Mouse (Mus musculus): ENCODE data around the gene Pik3r1.

Gene Pik3r1

DNA sequence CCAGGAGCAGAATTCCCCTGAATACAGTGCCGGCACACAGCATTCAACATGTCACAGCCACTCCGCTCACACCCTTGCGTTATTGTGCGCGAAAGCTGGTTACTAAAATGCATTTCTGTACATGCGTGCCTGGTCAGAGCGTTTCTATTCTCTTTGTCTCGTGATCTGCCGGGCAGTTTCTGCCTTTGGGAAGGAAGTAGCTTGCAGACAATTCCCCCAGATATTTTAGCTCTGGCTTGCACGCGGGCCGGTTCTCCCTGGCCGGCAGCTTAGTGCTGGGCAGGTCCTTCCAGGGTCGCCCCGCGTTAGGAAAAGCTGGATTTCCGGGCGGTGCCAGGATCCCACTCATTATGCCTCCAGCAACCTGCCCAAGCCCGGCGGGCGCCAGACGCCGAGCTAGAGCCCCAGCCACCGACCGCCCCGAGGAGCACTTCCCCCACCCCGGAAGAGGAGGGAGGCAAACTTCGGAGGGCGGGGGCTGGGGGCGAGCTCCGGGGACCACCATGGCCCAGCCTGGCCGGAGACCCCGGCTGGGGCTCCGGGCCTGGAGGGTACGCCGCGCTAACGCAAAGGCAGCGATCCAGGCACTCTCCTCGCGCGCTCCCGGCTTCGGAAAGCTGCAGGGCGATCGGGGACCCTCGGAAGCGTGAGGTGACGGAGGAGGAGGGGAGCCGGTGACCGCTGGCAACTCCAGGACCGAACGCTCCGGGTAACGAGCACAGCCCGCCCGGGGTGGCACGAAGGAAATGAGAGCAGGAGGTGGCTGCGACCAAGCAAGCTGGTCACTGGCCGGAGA lies 806 bp downstream of the Pik3r1 start:
- no peak for DNase-seq (ENCODE audit: low spot score in 2 of 2)

DNA sequence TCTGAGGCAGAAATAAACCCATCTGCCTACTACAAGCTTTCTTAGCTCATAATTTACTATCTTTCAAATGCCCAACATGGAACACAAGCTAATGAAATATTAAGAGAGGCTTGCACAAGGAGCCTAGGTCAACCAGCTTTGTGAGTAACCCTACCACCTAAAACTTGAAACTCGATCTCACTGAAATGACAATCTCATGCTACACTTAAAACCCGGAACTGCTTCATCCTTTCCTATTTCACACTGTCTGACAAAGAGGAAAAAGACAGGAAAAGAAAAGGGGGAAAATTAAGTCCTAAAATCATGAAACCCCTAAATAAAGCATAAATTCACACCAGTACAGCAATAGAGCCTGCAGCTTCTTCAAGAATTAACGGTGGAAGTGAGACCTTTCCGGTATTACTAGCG lies 1.4 kb downstream of the Pik3r1 start:
- no peak for DNase-seq (ENCODE audit: low spot score in 2 of 2)

DNA sequence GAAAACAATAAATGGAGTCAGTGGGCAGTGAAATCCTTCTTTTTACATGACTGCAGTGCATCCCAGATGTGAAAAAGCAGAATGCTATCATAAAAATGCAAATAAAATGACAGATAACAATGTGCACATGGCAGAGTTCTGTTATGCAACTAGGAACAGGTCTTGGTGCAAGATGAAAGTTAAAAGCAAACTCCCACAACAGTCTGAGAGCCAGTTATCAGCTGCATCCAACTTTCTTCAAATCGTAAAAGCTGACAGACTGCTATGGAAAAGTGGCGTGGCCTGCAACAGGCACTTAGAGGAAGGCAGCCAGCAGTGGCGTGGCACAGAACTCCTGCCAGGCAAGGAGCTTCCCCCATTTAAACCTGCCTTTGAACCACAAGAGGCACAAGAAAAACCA lies 2.0 kb downstream of the Pik3r1 start:
- DNase-seq (ENCODE audit: low spot score in 2 of 2) = no peak

DNA sequence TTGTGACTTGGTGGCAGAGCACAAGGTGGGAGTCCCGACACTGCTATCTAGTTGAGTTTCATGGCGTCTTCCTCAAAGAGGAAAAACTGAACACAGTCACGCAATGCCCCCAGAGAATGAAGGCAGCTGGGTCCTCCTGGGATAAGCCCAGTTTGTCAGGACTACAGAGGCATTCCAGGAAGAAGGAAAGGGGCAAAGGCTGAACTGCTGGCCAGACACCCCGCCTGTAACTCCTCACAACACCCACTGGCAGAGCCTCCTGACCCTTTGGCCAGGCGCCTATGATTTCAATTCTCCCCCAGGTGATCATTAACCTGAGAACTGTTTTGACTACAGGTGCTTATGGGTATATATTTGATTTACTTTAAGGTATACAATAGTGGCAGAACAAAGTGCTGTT lies 3.9 kb downstream of the Pik3r1 start:
- DNase-seq (ENCODE audit: low spot score in 2 of 2) = no peak

DNA sequence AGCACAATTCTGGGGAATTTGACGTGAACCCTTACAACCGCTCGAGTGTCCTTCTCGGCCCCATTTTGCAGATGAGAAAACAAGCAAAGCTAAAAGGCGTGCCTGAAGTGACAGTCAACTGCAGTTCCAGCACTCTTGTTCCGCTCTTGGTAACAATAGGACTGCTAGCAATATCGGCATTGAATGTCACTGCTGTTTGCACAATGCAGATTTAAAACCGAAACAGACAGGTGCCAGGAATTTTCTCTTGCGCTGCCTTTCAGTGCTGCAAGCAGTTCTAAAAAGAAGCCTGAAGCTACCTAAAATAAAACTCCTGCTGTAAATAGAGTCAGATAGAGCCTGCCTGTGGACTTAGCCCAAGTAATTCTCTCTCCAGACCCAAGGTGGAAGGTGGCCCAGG lies 4.3 kb downstream of the Pik3r1 start:
- DNase-seq (ENCODE audit: low spot score in 2 of 2) = no peak

DNA sequence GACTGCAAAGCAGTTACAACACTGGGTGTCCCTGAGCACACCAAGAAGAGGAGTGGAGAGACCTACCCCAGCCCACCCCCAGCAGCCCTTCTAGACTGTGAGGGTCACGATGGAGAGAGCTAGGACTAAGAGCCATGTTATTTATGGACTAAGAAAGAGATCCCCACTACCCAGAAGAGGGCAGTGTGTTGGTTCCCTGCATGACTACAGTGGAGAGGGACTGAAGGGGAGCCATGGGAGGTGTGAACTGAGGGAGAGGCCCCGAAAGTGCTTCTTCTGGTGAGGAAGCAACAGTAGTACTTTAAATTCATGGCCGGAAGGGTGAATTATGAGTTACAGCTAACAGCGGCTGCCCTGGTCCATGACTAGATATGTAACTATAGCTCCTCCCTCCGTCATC lies 4.9 kb downstream of the Pik3r1 start:
- no peak for DNase-seq (ENCODE audit: low spot score in 2 of 2)

DNA sequence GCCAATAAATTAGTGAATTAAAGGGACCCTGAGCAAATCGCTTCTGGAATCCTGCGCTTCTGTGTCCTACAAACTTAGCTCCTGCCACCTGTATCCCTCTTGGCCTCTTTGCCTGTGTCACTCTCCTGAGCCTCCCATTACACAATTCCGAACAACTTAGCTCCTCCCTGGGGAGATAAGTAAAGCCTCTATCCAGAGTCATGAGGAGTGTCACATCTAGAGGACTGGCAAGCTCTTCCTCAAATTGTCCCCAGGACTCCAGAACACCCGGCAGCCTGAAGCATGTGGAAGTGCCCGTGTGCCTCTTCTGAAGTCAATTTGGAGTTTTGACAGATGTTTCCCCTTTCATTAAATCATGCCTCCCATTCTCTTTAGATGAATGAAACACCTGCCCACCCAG lies 6.4 kb downstream of the Pik3r1 start:
- DNase-seq (ENCODE audit: low spot score in 2 of 2) = no peak

DNA sequence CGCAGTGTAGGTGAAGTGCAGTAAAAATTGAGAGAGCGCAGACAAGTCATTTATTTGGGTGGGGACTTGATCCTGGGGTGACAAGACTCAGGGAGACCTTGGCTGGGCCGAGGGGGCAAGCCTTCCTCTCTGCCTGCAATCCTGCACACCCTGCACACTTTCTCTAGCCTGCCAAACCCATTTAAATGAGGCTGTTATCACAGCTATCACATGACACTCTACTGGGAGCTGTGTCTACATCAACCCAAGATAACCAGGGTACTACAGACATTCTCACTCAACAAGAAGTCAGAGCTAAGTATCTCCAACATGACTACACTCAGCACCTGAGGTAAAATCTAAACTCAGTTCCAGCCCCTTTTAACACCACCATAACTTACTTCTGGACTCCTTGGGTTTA lies 7.1 kb downstream of the Pik3r1 start:
- DNase-seq (ENCODE audit: low spot score in 2 of 2) = no peak

DNA sequence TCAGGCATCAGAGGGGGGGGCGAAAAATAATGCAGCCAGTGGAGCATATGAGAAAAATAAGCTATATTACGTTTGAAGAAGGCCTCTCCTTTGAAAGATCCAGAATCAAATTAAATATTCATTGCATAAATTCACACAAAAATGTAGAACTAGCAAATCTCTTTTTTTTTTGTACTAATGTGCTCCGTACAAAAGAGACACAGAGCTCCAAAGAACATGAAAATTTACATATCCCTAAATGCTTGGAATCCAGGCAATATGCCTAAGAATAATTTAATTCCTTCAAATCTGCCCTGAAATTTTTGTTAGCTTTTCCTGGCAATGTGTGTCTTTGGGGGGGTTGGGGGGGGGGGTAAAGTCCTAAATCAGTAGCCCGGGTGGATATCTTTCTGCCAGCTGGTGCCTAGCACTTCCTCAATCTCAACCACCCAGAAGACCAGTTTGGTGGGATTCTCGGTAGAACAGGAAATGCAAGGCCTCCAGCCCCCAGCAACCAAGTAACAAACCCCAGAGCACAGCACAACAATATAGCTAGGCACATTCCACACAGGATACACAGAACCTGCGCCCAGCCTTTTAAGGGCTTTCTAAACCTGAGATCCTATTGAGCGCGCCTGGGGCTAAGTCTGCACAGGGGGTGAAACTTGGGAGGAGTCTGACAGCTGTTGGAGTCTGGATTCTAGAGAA lies 7.9 kb downstream of the Pik3r1 start:
- DNase-seq (ENCODE audit: low spot score in 2 of 2) = no peak

DNA sequence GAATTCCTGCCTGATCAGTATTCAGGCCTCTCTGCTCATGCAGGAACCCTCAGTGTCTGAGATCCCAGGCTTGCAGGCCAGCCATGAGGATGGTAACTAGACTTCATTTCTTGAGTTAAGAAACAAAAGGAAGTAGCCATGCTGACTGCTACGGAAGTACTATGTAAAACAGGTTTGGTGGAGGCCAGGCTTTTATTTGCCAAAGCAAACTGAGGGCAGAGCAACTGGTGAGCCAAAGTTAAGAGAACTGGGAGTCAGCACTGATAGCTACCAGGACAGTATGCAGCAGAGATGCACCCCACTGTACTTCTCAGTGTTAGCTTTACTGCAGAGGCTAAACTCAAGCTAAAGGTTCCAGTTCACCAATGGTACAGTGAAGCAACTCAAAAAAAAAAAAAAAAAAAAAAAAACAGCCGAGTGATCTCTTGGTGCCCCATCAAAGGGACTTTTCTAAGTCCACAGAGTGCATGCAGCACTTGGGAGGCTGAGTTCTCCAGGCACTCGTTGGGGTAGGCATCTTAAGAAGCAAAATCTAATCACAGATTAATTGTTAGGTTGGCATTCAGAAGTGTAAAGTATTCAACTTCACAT lies 8.6 kb downstream of the Pik3r1 start:
- DNase-seq (ENCODE audit: low spot score in 2 of 2) = no peak

DNA sequence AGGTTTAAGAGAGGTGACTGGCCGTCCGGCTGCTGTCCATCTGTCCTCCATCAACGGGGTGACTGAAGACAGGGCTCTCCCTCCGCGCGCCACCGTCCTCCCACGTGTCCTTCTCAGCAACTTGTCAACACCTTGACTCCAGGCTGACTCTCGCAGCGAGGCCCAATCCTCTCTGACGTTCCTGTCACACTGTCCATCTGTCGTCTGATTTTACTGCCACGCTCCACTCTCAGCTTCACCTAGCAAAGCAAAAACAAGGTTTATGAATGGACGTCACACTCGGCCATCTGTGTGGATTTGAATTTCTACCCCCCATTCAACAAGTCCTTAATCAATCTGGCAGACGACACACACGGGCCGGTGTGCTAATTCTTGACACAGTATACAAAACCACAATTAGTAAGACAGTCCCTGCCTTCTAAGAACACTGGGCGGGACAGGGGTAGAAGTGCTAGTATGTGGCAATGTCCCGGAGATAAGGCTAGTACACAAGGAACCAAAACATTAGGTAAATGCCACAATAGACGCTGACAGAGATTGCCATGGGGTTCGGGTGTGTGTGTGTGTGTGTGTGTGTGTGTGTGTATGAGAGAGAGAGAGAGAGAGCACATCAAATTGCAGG lies 10.1 kb downstream of the Pik3r1 start:
- no peak for DNase-seq (ENCODE audit: low spot score in 2 of 2)

DNA sequence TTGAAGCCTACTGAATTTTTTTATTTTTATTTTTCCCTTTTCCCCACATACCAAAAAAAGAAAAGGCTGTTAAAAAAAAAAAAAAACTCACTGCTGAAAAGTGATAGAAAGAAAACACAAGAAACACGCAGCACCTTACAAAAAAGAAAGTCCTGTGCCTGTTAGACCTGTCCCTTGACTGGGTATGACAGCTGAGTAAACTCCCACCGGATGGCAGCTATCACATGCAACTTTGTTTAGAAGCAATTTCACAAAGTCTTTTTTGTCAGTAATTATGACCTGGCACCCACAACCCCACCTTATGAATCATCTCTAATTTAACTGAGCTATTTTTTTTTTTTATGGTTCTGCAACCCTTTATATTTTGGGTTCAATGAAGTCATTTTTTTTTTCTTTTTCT lies 12.8 kb downstream of the Pik3r1 start:
- no peak for DNase-seq (ENCODE audit: low spot score in 2 of 2)

DNA sequence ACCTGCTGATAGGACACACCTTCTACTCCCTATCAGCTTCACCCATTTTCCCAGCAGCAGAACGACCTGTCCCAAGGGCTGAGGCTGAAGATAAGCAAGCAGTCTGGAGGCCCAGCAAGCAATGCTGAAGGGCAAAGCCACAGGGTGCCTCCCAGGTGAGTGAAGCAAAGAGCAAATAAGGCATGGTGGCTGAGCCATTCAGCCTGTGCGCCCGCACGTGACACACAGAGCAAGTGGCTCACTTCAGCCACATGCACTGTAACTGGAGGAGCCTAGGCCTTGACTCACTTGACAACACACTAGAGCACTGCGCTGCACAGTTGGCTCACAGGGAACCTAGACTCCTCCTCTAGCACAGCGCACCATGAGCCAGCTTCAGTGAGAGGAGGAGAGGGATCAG lies 14.4 kb downstream of the Pik3r1 start:
- peak; percentile 59 to 72 for DNase-seq (ENCODE audit: low spot score in 2 of 2)

DNA sequence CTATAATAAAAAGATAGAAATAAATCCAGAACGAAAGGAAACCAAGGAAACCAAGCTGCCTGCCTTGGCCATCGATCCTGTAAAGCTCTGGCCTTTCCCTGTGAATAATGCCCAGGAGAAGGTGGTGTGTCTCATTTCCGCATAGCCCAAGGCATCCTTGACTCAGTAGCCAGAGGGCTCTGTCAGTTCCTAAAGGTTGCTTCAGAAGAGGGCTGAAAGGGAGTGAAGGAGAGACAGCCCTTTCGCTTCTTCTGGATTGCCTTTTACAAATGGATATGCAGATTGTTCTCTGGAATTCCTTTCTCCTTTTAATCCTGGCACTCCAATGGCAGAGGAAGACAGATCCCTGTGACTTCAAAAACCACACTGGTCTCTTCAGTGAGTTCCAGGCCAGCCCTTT lies 16.2 kb downstream of the Pik3r1 start:
- DNase-seq (ENCODE audit: low spot score in 2 of 2) = no peak

DNA sequence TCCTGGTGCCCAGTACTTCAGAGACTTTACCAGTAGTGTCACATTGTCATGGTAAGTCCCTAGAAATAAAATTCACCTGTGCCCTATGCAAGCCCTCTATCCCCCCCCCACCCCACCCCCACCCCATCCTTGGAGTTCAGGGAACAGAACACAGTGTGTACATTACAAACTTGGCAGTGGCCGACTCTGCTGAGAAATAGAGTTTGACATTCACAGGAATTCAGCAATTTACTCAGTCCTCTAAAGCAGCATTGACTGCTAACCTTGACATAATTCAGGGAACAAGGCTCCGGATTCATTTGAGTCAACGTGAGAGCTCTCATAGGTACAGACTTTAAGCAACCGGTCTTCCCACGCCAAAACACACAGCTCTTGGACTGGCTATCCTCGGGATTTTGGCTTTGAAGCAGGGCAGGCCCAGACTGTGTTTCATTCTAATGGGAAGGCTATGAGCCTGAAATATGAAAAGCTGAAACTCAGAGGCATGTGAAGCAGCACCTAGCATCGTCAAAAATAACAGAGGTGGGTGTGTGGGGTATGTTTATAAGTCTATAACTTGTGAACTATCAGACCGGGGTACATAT lies 21.9 kb downstream of the Pik3r1 start:
- DNase-seq (ENCODE audit: low spot score in 2 of 2) = no peak

DNA sequence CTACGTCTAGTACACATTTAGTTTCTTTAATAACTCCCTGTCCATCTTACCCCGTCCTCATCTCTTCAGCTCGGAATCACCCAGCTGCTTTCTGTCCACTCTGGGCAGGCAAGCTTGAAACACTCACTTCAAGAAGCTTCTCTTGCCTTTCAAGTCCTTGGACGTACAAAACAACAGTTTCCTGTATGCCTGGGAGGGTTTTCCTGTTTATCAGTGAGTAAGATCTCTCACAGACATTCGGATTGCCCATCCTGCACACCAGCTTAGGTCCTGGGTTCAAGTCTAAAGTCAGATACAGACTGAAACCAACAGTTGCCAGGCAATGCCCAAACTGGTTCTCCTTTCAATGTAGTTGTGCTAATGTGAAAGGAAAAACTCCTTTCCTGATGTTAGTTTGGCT lies 23.1 kb downstream of the Pik3r1 start:
- no peak for DNase-seq (ENCODE audit: low spot score in 2 of 2)

DNA sequence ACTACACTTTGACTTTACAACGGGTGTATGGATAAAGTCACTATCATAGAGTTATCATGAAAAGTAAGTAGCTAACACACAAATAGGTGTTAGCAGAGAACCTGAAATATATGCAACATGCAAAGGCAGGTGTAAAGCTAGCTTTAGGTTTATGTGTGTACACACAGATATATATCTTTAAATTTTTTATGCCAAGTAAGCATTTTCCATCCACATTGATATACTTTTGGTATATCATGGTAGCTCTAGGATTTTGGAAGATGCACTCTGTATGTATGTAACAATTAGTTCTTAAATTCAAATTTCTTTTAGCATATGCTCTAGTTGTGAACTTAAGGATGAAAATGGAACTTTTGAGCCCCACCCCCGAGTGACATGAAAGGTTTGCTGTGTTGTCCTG lies 24.0 kb downstream of the Pik3r1 start:
- DNase-seq (ENCODE audit: low spot score in 2 of 2) = no peak

DNA sequence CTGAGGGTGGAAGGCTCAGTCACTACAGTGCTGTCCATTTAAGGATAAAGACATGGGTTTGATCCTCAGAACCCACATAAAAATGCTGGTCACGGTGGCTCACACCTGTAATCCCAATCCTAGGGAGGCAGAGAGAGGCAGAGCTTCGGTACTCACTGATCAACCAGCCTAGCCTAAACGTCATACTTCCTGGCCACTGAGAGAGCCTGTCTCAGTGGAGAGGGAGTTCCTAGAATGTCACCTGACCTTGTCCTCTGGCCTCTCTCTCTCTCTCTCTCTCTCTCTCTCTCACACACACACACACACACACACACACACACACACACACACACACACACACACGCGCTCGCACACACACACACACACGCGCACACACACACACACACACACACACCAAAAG lies 24.8 kb downstream of the Pik3r1 start:
- DNase-seq (ENCODE audit: low spot score in 2 of 2) = no peak

DNA sequence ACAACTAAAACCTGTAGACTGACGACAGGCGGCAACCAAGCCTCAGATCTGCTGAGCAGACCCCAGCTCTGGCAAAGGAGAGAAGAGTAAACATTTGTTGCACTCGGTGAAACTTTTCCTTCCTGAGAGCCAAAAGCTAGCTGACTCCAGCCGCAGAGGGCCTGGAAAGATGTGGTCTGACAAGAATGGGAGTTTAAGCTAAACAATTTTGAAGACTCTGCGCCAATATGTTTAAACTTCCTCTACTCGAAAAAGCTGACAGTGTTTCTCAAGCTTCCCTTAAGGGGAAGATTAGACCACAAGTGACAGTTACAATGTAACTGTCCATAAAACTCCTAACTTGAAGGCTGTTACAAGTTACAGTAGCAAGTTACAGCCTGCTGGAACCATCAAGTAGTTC lies 25.4 kb downstream of the Pik3r1 start:
- DNase-seq (ENCODE audit: low spot score in 2 of 2) = no peak

DNA sequence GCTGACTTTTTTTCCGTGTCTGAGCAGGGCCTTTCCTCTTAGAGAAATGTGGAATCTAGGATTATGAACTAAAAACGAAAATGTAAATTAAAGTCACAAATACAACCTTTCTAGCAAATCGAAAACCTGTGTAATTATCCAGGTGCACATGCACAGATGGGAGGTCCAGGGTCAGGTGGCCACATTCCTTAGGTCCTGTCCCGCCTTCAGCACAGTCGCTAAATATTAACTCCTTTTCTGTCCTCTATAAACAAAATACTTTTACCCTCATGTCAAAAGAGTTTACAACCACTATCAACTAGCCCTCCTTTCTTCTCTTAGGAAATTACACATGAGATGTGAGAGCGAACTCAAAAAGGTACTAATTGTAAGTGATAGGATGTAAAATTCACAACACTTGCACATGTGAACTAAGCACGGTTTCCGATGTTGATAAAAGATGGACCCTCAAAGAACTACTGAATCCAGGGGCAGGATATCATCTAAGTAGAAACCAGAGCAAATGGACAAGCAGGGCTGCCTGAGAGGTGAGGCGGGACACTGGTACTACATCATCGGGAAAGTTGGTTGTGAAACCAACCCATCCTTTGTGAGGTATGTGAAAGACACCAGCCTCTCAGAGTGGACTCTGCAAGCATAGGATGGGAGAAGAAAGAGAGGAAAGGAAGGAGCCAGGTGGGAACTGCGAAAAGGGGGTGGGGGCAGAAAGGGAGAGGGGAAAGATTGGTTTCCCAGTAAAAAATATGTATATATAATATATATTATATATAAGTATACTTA lies 26.3 kb downstream of the Pik3r1 start:
- no peak for DNase-seq (ENCODE audit: low spot score in 2 of 2)

DNA sequence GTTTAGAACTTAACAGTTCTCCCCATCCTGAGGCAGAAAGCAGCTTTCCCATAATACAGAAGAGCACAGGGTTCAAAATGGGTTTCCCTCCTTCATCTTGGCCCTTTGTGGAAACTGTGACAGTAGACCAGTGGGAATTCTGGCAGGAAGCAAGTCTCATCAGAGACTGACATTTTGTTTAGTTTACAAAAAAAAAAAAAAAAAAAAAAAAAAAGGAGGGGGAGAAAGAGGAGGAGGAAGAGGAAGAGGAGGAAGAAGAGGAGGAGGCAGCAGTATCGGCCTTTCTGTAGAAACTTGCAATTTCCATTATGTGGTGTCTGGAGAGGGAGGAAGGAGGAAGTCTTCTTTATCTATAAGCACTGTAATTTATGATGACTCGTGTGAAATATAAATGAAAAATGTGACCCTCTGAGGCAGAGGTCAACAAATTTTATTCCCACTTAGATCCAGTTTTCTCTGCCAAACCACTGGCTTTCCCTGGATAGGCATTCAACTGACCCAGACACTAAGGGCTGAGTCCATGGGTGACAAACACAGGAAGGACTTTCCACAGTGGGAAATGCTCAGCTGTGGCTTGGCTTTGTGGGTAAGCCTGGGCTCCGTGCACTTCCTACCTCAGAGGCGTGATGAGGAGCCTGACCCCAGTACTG lies 28.2 kb downstream of the Pik3r1 start:
- DNase-seq (ENCODE audit: low spot score in 2 of 2) = no peak

Measured in urinary bladder, postnatal 36 days (tissue).